Mouse (Mus musculus): ENCODE data around the gene Npm1. TPM values are rescaled to one million over a fixed set of nuclear protein-coding genes. Genes with fewer than 3 reads are reported as not detected.

Npm1 gene
- total RNA-seq, 2 experiments from 2014 or later: 176 to 183 TPM

DNA sequence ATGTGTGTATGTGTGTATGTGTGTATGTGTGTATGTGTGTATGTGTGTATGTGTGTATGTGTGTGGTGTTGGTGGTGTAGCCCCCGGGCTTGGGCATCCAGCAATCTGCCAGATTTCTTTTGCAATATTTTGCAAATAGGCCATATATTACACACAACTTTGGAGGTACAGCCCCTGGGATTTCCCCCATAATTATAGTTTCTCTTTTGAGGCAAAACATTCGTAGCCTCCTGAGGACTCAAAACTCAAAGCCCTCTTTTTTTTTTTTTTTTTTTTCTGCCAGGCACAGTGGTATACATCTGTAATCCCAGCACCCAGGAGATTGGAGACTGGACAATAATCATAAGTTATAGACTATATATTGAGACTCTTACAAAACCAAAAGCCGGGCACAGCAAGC lies 18.8 kb upstream of the Npm1 start:
- DNase-seq (ENCODE audit: low spot score in 2 of 2): no peak

DNA sequence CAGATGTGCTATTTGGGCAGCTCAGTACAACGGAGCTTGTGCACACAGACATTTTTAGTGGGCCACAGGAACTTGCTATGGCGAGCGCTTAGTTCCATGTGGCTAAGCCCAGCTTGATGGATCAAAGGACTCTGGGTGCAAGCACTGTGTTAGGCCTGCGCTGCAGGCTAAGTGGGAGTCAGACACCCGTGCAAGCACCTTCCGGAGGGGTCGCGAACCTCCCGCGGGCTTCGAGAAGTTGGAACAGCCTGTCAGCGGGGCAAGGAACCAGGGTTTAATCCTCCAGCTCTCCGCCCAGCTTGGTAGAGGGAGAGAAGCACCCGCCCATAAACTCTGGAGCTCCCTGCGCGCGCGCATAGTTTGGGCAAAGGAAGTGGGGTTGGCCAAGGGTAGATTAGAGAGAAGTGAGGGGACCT lies 17.7 kb upstream of the Npm1 start:
- DNase-seq (ENCODE audit: low spot score in 2 of 2): no peak

DNA sequence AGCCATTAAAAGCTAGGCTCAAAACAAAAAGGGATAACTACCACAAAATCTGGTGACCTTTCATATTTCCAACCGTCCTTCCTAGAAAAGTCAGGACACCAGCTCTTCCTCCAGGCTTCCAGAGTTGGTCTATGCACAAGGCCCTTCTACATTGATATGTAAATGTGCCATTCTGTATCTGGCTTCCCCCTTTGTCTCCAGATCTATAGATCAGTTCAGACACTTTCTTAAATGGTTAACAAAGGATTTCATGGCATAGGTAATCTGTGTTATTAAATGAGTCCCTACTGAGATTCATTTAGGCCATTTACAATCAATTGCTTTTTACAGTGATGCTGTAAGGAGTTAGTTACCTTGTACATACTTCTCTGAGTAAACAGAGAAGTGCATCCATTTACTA lies 16.8 kb upstream of the Npm1 start:
- no peak for DNase-seq (ENCODE audit: low spot score in 2 of 2)

DNA sequence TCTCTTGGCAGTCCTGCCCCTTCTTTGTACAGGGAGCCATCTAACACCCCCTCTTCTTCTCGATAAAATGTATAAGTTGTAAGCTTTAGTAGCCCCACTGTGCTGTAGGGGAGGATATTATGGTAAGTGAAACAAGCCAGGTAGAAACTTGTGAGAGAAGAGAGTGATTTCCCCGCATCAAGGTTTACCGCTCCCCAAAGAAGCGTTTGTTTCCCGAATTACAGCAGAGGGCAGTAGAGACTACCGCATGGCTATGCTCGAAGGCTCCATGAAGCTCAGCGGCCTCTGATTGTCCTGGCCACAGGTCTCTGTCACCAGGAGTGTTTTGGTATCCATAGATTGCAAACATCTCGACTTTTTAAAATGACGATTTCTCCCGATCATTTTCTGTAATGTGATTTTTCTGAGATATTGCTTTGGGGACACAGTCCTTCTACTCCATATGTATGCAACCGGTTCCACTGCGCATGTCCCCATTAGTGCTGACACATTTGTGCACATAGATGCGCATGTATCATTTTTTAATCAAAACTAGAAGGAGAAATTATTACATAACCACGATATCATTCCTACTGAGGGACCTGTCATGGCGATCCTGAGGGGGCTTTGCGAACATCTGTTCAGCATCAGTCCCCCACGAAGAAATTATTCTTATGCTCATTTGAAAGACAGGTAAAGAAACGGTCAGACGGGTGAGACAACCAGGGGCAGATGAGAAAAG lies 13.7 kb upstream of the Npm1 start:
- peak in 1 of 2 experiments; percentile 56 for DNase-seq (ENCODE audit: low spot score in 2 of 2)

DNA sequence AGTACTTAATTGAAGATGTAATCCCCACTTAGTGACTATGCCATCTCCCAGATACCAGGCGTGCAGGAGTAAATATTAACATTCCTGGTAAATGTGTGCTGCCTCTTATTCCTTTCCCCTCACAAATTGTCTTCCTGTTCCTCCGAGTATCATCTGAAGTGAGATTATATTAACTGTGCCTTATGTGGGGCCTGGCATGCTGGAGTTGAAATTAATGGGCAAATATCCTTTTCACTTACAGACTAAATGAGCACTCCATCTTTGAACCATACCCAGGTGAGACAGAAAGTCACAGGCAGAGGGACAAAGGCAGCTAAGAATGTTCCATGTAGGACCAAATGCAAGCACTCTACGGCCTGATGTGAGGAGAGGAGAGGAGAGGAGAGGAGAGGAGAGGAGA lies 12.8 kb upstream of the Npm1 start:
- DNase-seq (ENCODE audit: low spot score in 2 of 2): no peak

DNA sequence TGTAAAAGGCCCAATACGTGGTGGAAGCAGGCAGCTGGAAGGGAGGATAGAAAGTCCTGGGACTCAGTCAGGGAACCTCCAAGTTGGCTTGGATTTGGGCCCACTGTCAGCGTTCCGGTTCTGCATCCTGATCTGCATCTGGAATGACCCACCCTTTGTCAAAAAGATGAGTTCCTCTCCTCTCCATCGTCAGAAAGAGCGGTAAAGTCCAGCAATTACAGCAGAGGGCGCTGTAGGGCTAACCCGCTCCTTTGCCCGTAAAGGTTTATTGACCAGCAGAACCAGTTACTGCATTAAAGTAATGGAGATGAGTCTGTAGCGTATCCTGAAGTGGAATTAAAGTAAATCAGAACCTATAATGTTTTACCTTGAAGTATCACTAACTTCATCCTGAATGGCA lies 7.5 kb upstream of the Npm1 start:
- peak; percentile 22 to 53 for DNase-seq (ENCODE audit: low spot score in 2 of 2)

DNA sequence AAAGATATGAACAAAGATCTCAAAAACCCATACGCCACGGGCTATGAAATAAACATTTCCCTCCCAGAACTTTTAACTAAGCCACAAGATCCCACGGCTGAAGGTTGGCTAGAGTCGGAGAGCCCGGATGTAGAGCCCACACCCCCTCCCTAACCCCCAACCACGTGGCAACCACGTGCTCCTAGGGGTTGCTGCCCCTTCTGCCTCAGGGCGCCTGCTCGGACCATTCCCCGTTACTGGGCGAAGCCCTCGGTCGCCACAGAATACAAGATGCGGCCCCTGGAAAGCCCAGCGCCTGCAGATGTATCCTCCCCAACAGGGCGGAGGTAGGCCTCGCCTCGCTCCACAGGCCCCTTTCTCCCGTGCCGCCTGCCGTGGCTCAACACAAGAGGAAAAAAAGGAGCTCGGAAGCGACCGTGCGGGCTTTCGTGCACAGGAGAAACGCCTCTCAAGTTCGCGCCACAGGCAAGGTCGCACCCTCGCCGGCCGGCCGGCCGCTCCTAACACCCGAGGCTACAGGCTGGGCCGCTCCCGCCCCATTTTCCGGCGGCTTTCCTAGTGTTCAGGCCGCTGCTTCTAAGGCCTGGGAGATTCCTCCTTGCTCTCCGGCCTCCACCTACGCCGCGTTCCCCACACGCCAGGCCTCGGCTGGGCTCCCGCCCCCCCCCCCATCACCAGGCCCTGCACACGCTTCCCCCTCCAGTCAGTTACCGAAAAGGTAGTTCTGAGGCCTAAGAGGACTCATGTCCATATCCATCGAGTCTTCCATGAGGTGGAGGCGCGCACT lies 602 bp downstream of the Npm1 start:
- DNase-seq (ENCODE audit: low spot score in 2 of 2): peak; percentile 44 to 71

DNA sequence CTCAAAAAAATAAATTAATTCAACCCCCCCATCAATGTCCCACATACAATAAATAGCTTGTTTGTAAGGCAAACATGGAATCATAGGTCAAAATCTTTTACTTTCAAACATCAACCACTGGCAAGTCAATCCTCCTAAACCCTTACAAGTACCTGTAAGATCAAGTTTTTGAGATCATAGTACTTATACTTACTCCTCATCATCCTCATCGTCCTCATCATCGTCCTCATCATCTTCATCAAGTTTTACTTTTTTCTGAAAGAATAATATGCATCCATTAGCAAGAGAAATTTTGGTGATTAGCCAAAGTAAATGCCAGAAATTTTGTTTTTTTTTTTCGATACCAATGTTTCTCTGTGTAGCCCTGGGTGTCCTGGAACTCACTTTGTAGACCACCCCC lies 3.3 kb downstream of the Npm1 start:
- DNase-seq (ENCODE audit: low spot score in 2 of 2): no peak

DNA sequence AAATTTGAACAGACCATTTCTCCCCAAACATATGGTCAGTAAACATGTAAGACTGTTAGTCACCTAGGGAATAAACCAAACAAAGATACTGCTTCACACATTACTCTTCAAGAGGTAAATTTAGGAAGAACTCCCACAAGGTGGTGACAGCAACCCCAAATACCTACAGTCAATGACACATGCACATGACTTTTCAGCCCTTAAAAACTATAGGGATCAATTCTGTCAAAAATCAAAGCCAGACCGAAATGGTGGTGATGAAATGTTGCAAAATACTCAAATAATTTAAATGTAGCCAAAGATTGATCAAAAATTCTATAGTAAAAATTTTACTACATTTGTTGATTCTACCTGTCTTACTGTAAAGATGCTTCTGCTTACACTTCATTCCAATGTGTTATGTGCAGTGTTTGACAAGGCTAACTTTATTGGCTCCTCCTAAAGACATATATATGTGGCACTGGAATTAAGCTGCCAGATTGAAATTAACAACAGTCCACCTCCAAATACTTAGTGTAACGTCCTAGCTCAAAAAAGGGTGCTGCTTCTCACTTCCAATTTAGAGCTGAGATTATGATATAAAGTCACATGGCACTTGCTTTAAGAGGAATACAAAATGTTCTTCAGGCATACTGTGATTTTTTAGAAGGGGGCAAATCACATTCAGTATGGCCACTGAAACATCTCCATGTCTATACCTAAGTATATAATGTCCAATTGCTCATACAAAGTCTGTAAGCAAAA lies 5.4 kb downstream of the Npm1 start:
- DNase-seq (ENCODE audit: low spot score in 2 of 2): no peak

DNA sequence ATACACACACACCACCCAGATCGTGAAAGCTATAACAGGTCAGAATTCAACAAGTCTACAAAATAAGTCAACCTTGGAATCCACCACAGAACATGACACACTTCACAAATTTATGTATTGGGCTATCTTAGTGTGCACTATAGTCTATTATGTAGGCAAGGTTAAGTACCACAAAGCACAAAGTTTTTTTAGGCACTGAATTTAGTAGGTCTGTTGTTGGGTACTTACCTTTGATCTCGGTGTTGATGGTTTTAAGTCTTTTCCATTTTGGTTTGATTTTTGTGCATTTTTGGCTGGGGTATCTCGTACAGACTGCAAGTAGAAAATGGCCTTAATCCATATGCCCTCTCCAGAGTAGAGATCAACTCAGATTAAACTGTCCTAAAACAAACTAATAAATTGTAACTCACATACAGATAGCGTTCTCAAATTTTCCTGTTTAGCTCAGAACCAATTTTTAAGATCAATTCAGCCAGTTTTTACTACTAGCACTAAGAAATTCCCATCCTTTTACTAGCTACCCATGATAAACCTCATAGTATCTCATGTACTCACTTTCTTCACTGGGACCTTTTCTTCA lies 6.5 kb downstream of the Npm1 start:
- DNase-seq (ENCODE audit: low spot score in 2 of 2): no peak

DNA sequence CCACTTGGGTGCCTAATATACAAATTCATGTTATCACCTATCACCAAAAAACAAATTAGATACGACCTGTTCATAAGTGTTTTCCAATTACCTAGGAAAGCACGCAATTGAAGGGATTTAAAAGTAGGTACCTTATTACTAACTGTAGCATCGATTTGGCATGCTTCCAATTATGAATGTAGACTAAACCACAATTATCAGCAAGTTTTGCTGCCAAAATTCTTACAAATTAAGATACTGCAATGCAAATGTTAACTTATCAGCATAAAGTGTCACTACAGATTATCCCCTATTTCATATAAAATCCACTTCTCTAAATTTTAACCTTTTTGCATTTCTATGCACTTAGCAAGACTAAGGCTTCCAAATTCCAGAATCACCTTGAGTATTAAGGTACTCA lies 8.5 kb downstream of the Npm1 start:
- no peak for DNase-seq (ENCODE audit: low spot score in 2 of 2)

DNA sequence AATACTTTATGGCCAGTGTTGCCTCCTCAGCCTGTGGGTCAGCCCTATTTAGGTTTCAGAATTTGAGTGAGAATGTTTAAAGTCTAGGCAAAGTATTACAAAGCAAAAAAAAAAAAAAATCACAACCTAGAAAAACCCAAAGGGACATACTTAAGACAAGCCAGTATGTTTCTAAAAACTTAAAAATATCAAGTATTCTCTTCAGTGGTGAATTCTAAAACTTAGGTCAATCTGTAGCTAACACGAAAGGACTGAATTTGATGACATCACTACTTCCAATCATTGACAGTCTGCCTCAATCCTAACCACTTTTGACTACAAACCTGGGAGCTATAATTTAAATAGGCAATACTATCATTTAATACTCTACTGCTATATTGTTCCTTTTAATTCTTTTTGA lies 10.0 kb downstream of the Npm1 start:
- DNase-seq (ENCODE audit: low spot score in 2 of 2): no peak

DNA sequence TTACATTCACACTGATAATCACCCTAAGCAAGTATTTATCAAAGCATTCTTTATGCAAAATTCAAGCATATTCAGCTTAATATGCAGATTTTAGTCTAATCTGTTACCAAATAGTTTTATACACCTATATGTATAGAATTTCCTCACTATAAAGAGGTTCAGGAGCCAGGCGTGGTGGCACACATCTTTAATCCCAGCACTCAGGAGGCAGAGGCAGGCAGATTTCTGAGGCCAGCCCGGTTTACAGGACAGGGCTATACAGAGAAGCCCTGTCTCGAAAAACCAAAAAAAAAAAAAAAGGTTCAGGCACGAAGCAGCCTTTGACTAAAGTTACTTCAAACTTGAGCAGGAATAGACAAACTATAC lies 11.2 kb downstream of the Npm1 start:
- no peak for DNase-seq (ENCODE audit: low spot score in 2 of 2)

DNA sequence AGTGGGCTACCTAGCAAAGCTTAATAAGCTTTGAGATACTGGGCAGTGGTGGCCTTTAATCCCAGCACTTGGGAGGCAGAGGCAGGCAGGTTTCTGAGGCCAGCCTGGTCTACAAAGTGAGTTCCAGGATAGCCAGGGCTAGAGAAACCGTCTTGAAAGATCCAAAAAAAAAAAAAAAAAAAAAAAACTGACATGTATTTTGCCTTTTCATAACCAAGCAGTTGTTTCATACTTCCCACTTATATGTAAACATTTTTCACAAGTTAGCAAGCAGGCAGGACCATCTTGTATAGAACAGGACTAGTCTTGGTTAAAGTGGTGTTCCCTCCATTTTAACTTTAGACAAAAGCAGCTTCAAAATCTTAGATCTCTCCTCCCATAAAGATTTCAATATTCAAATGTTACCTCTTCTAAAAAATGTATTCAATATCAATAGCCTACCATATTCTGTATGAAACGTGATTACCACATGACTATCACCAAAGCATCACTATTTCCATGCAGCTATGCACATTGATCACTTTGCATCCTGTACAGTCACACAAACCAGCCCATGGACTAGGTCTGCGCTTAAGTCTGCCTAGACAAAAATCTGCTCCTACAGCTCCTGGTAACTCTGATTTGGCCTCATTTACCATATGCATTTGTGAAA lies 11.8 kb downstream of the Npm1 start:
- no peak for DNase-seq (ENCODE audit: low spot score in 2 of 2)

DNA sequence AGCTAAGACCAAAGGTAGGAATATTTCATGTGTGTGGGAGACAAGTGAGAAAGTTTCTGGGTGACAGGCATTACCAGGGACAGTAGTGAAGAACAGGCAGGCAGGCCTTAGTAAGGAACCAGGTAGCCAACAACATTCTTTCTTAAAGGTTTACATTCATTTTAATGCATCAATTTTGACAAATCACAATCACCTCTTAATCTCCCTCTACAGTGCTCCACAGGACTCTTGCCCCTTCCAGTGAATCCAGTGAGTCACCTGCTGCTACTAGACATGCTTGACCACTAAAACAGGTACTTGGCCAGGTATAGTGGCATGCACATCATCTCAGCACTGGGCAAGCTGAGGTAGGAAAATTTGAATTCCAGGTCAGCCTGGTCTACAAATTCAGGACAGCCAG lies 12.6 kb downstream of the Npm1 start:
- DNase-seq (ENCODE audit: low spot score in 2 of 2): no peak

DNA sequence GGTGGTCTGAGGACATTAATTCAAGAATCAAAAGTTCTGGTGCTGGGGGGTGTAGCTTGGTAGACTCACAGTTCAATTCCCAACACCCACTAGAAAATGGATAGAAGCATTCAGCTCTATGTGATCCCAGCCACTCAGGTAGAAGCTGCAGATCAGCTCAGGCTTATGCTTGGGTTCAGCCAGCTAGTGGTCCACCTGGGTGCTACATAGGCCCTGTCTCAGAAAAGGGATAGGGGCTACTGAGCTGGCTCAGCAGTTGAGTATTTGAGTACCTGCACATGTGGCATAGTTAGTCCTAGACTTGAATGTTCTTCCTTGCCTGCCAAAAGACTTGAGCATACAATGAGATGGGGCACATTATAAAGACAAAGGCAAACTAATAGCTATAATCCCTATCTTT lies 13.6 kb downstream of the Npm1 start:
- DNase-seq (ENCODE audit: low spot score in 2 of 2): no peak

DNA sequence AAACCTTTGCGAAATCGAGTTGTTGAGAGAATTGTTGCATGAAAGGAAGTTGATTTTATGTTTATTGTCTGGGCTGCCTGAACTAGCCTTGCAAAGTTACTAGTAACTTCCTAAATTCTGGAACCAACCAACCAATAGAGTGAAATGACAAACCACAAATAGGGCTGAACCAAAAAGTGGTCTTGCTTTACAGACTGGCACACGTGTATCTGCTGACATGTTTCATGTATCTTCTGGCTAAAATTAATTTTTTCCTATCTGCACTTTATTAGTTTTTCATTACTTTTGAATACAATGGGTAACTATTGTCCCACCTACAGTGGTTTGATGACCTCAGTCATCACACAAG lies 13.9 kb downstream of the Npm1 start:
- DNase-seq (ENCODE audit: low spot score in 2 of 2): no peak

DNA sequence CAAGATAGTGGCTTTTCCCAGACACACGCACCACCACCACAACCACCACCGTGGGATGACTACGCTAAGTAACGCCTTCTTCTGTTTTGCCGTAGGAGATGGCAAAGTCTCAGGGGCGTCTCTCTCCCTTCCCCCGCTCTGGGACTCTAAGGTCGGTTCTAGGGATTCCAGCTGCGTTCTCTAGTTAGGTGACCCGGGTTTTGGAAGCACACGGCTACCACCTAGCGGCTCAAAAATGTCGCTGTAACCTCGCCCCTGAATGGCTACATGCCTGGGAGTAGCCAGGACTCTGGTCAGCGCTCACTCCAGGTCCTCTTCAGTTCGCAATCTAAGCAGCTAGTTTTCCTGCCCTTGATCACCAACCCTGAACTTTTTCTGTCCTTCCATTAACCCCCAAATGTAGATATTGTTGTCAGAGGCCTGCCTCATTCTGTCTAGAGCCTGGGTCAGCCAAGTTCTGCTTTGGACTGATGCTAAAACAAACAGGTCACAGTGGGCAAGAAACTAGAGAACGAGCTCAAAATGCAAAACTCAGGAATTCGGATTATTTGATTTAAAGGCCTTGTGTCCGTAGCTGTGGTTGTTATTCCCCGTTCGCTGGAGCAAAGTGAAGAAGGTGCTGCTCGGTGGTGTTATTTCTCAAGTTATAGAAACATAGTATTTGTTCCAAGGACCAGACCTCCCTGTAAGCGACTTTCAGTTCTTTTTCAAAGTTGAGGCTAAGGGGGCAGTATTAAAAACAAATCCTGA lies 14.5 kb downstream of the Npm1 start:
- peak; percentile 66 to 86 for DNase-seq (ENCODE audit: low spot score in 2 of 2)

DNA sequence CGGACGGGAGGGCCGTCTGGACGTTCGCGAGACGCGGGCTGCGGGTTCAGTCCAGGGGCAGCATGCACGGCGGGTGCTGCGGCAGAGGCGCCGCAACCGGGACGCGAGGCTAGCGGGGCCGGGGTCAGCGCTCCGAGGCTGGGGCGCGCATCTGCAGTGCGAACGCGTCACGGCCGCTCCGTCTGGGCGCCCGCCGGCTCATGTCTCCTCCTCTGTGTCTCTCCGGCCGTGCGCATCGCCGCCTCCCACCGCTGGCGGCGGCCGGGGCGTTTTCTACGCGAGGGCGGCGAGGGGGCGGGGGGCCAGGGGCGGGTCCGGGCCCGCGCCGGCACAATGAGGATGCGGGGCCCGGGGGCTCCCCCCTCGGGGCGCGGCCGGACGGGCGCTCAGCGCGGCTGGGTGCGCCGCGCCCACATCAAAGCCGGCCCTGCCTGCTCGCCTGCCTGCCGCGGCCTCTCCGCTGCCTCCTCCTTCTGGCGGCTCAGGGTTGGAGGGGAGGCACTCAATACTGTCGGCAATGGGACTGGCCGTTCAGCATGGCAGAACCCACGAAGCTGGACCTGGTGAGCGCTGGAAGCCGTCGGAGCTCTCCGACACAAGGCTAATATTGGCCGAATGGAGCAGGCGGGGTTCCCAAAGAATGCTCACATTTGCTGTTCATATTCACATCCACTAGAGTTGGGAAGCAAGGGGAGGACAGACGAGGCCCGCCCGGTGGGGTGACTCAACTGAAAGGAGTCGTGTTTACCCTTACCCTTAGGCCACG lies 15.3 kb downstream of the Npm1 start:
- peak in 1 of 2 experiments; percentile 18 for DNase-seq (ENCODE audit: low spot score in 2 of 2)

DNA sequence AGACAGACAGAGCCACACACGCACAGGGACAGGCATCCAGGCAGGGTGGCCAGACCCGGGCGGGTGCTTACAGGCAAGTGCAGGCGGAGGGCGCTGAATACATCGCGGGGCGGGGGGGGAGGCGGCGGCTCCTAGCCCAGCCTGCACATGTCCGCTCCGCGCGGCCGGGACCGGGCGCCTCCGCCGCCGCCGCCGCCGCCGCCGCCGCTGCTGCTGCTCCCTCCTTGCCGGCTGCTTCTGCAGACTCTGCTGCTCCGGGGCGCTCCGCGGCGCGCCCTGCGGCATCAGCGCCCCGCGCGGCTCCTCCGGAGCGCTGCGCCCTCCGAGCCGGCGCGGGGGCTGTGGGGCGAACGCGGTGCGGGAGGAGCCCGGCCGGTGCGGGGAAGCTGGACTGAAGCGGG lies 15.8 kb downstream of the Npm1 start, which contains the start of gene Fgf18:
Gene Fgf18 (minus strand): TSS at position 230 of the 401 bp plus-strand sequence.
- DNase-seq (ENCODE audit: low spot score in 2 of 2): peak in 1 of 2 experiments; percentile 26
